Mouse (Mus musculus): Measurements from ENCODE around the gene Urah.

DNA sequence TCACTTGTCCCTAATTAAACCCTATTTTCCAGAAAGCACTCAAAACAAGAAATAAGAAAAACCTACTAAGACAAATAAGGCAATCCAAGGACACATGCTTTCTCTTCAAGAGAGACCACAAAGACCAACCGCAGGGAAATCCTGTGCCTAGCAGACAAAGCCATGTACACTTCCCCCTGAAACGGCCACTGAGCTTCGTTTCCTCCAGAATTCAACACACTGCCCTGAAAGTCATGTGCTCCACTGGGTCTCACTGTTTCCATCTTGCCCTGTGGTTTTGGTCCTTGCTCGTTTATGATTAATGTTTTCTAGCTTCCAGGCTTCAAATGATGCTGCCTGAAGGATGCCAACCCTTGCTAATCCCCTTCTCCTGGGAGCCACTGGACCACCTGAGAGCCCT lies 39.4 kb downstream of the Urah start:
- TF ChIP-seq EP300 (IDR thresholded peaks at IDR 0.05; ENCODE audit: low read depth): no peak
- no peak for TF ChIP-seq CTCF (IDR thresholded peaks at IDR 0.05; ENCODE audit: low read depth)

All from liver, postnatal 0 days (tissue).